Mouse (Mus musculus): Measurements from ENCODE around the gene Hist1h1a. TPM values are rescaled to one million over a fixed set of nuclear protein-coding genes. Genes with fewer than 3 reads are reported as not detected.
A peak's percentile ranks its signal among the peaks of the same experiment; 100 is the strongest.

Hist1h1a gene
- polyA plus RNA-seq, 3 experiments from 2014 or later: 2.5 to 6.1 (median 3.4) TPM

- ATAC-seq: no peak
Observed at GRCm38 (mm10) chr13:23744421-23745380, 18.8 kb upstream of the Hist1h1a start.

GRCm38 (mm10) chr13:23745381-23746161 lies 17.9 kb upstream of the Hist1h1a start, which contains the start of gene Hist1h3c:
Gene Hist1h3c, minus strand, starts transcription at chr13:23745602.
- peak; percentile 70 for ATAC-seq

- ATAC-seq: peak; percentile 87
Observed at GRCm38 (mm10) chr13:23746201-23747080, 17.0 kb upstream of the Hist1h1a start, which contains the start of gene Hist1h2bb. Gene Hist1h2bb, plus strand, starts transcription at chr13:23746734.

DNA sequence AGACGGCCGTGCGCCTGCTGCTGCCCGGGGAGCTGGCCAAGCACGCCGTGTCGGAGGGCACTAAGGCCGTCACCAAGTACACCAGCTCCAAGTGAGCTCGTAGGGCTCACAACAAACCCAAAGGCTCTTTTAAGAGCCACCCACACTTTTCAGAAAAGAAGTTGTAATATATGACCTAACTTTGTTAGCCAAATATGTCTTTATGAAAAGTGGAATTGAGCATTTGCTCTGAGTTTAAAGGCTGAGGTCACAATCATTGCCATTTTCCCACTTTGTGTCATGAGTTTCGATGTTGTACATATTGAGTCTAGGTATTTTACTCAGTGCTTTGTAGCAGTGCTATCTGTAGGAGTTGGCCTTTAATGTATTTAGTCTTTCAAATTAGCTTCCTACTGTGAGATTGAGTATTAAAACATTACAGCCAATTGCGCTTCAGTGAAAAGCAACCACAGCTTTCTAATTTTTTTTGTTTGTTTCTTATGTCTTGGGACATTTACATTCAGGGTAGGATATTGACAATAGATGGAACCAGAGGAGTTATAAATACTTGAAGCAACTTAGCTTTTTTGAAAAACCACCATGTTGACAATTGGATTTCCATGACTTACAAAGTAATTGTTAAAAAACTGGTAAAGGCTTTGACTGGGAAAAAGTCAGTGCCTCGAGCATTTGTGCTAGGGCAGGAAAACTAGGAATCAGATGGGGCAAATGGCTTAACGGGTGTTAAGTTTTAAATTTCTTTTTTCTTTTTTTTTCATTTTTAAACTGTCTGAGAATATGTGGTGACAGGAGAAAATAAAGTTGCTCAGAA lies 16.2 kb upstream of the Hist1h1a start:
- no peak for ATAC-seq

DNA sequence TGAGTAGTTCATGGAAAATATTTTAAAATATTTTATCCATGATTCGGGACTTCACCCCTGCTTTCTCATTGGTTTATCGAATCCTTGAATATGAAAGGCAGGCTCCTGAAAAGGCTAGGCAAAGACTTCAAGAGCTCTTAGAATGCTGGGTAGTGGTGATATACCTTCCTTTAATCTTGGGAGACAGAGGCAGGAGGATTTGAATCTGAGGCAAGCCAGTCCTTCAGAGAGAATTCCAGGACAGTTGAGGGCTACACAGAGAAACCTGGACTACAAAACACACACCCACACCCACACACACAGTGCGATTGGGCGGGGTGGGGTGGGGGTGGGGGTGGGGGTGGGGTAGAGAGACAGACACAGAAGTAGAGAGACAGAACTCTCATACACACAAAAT lies 15.6 kb upstream of the Hist1h1a start:
- no peak for ATAC-seq

GRCm38 (mm10) chr13:23749563-23750121 lies 13.8 kb upstream of the Hist1h1a start:
- ATAC-seq: no peak

DNA sequence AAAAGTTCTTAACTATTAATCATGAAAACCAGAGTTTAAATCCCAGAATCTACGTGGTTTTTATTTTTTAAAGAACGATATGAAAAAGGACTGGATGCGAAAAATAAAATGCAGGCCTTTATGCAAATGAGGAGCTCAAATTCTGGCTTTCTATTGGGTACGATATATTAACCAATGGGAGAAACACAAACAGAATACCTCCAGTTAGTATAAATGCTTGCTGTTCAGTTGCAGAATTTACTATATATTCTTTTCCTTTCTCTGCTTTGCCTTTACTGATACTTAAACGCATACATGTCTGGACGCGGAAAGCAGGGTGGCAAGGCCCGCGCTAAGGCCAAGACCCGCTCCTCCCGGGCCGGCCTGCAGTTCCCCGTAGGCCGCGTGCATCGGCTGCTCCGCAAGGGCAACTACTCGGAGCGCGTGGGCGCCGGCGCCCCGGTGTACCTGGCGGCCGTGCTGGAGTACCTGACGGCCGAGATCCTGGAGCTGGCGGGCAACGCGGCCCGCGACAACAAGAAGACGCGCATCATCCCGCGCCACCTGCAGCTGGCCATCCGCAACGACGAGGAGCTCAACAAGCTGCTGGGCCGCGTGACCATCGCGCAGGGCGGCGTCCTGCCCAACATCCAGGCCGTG lies 12.5 kb upstream of the Hist1h1a start, which contains the start of gene Hist1h2ab:
TSS of gene Hist1h2ab (plus strand) at position 288 of the 639 bp plus-strand sequence.
- ATAC-seq: peak; percentile 52

- ATAC-seq: no peak
Observed at GRCm38 (mm10) chr13:23751478-23751956, 11.9 kb upstream of the Hist1h1a start.

DNA sequence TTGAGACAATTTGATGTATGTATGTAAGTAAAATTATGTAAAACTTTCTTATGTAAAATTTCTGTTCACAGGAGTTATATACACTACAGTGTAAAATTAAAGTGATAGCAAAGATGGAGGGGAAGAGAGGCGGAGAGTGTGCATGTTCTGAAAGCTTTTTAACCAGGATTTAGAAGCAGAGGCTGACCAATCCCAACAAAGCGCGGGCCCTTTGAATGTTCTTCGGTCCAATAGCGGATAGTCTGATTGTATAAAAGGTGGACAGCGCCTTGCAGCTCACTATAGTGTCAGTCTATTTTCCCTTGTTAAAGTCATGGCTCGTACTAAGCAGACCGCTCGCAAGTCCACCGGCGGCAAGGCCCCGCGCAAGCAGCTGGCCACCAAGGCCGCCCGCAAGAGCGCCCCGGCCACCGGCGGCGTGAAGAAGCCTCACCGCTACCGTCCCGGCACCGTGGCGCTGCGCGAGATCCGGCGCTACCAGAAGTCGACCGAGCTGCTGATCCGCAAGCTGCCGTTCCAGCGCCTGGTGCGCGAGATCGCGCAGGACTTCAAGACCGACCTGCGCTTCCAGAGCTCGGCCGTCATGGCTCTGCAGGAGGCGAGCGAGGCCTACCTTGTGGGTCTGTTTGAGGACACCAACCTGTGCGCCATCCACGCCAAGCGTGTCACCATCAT lies 11.3 kb upstream of the Hist1h1a start, which contains the start of gene Hist1h3b:
TSS of gene Hist1h3b (plus strand) at position 201 of the 675 bp plus-strand sequence.
- ATAC-seq: peak; percentile 36

GRCm38 (mm10) chr13:23752742-23753172 lies 10.7 kb upstream of the Hist1h1a start:
- no peak for ATAC-seq

GRCm38 (mm10) chr13:23753314-23754078 lies 10.0 kb upstream of the Hist1h1a start:
- no peak for ATAC-seq

DNA sequence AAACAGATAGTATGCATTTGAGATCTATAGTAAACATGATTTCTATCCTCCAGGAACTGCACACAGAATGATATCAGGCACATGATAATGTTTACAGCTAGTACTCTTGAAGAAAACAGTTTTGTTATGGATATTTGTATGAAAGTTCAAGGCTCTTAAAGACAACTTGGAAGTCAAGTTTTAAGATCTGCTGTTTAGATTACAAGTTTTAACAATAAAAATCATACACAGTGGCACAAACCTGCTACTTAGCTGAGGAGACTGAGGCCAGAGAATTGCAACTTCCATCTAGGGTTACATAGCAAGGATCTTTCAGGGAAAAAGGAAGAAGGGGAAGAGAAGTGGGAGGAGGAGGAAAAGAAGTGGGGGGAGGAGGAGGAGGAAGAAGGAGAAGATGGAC lies 8.5 kb upstream of the Hist1h1a start:
- ATAC-seq: no peak

DNA sequence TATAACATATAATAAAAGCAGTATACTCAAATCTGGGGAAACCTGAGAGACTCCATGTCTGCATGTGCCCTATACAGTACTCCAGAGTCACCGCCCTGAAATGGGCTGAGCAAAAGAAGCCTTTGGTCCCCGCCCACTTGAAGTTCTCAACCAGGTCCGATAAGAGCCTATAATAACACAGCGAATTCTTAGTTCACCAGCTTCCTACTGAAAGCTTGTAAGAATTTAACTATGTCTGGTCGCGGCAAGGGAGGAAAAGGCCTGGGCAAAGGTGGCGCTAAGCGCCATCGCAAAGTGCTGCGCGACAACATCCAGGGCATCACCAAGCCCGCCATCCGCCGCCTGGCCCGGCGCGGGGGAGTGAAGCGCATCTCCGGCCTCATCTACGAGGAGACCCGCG lies 6.7 kb upstream of the Hist1h1a start, which contains the start of gene Hist1h4b:
TSS of gene Hist1h4b (plus strand) at position 224 of the 400 bp plus-strand sequence.
- ATAC-seq: peak; percentile 63

DNA sequence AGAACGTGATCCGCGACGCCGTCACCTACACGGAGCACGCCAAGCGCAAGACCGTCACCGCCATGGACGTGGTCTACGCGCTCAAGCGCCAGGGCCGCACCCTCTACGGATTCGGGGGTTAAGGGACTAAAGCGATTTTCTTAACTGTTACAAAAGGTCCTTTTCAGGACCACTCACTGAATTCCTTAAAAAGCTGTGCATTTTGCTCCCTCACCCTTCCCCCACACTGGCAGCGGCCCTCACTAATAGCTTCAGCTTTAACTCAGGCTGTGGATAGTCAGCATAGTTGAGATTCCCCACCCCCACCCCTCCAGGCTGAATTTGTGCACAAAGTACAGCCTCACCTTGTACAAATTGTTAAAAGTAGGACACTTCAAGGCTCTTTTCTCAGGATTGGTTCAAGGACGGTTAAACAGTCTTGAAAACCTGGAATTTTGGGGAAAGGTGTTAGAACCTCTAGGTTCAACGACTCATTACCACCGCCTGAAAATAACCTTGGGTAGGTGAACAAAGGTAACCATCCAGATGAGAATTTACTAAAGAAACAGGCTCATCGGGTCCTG lies 6.2 kb upstream of the Hist1h1a start:
- no peak for ATAC-seq

DNA sequence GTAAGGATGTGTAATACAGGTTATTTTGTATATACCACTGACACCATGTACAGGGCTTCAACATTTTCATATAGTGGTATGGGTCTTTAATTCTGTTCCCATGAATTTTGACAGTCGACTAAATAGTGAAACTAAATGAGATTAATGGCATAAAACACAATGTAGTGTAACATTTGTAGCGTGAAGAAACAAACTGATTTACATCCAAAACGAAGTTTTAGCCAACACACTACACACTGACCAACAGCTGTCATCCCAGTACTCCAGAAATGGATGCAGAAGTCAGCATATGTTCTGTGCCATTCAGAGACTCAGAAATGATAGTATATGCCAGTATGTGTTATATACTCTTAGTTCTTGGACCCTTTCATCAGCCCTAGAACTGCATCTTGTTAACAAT lies 5.5 kb upstream of the Hist1h1a start:
- ATAC-seq: no peak

- no peak for ATAC-seq
Observed at GRCm38 (mm10) chr13:23759251-23759771, 4.2 kb upstream of the Hist1h1a start.

GRCm38 (mm10) chr13:23759916-23760239 lies 3.6 kb upstream of the Hist1h1a start:
- no peak for ATAC-seq
